Mouse (Mus musculus) intestine, embryonic 16.5 days (tissue): ENCODE results near the gene Gm49366. TPM values are rescaled to one million over a fixed set of nuclear protein-coding genes. Genes with fewer than 3 reads are reported as not detected.
"Not testable (repeated sequence)": the region's sequence is repeated elsewhere in the genome, so short reads cannot be mapped to it uniquely, and the experiment has no call there.

Experiments used
- ATAC-seq: fragments of 200-750 bp; cut with Nextera tagmentation; 2 replicates; pipeline ENCODE4 v1.8.0; 2017; ENCODE audit warnings: moderate TSS enrichment, moderate library complexity
- H3K27ac ChIP-seq: fragments of 300-500 bp; sonication (generic); 2 replicates; pipeline ENCODE4 v1.5.1; 2014; ENCODE audit warnings: mild to moderate bottlenecking, low read length
- H3K27me3 ChIP-seq: fragments of 300-500 bp; sonication (generic); replicated peaks from 2 replicates; pipeline ENCODE4 v1.6.1; 2014; ENCODE audit warnings: low read length, control low read depth, mixed read lengths; ENCODE audit not compliant: control insufficient read depth, insufficient read depth
- H3K36me3 ChIP-seq: fragments of 300-500 bp; sonication (generic); 2 replicates; pipeline ENCODE4 v1.6.1; 2014; ENCODE audit warnings: low read length, control low read depth; ENCODE audit not compliant: control insufficient read depth, insufficient read depth
- H3K4me1 ChIP-seq: fragments of 300-500 bp; sonication (generic); 2 replicates; pipeline ENCODE4 v1.6.1; 2014; ENCODE audit warnings: low read length, control low read depth, mixed read lengths; ENCODE audit not compliant: control insufficient read depth, insufficient read depth
- H3K4me2 ChIP-seq: fragments of 300-500 bp; sonication (generic); 2 replicates; pipeline ENCODE4 v1.6.1; 2014; ENCODE audit warnings: low read depth, low read length, control low read depth
- H3K4me3 ChIP-seq: fragments of 300-500 bp; sonication (generic); 2 replicates; pipeline ENCODE4 v1.5.1; 2014; ENCODE audit warnings: mild to moderate bottlenecking, low read length
- H3K9ac ChIP-seq: fragments of 300-500 bp; sonication (generic); 2 replicates; pipeline ENCODE4 v1.6.1; 2014; ENCODE audit warnings: low read depth, low read length
- H3K9me3 ChIP-seq: fragments of 300-500 bp; sonication (generic); 2 replicates; pipeline ENCODE4 v1.6.1; 2016; ENCODE audit warnings: low read length, control low read depth; ENCODE audit not compliant: control insufficient read depth
- WGBS: fragments of 180-500 bp; shearing (Covaris S2); extraction: QIAGEN DNeasy Blood & Tissue Kit; methylation state at CpG from one replicate; pipeline ENCODE4 v1.1.7; 2014; 5-methylcytosine and 5-hydroxymethylcytosine counted together
- polyA plus RNA-seq: library from polyadenylated mRNA; unstranded; fragments of >200 nt; fragmentation: Nextera tagmentation; extraction: Ambion mirVana; gene quantifications from 2 replicates; pipeline ENCODE4 v1.2.1, GENCODE M21; 2015

Gene Gm49366
- polyA plus RNA-seq, 1 experiment from 2014 or later = not detected

- peak within 1 kb of the TSS; percentile 53 for H3K4me3 ChIP-seq
- peaks cover 15% of the 10 kb centered on the region for H3K4me1 ChIP-seq
- 1% methylated on average over 50 of the region's 70 CpGs for WGBS
- peak within 1 kb of the TSS; percentile 90 for H3K27ac ChIP-seq
- H3K36me3 ChIP-seq, H3K9me3 ChIP-seq, H3K27me3 ChIP-seq: not testable (repeated sequence)
- peak within 1 kb of the TSS; percentile 57 for H3K4me2 ChIP-seq
- ATAC-seq = peak; percentile 99
- H3K9ac ChIP-seq = peak within 1 kb of the TSS; percentile 70
Observed at GRCm38 (mm10) chr12:84009171-84009965, 29.4 kb upstream of the Gm49366 start, which contains the start of gene Acot1. Gene Acot1, plus strand, starts transcription at chr12:84009490.

DNA sequence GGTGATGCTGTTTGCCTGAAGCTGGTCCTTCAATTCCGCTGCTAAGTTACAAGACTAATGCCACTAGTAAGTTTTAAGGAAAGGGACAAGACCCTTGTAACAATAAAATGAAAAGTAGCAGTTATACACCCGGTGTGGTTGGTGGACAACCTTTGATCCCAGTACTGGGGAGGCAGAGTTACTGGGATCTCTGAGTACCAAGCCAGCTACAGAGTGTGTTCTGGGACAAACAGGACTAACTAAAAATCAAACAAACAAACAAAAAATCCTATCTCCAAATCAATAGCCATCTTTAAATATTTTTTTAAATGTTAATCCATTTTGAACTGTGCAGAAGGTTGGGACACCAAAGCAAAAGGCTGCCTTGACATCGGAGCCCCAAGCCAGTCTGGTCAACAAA is 28.5 kb upstream of the Gm49366 start:
- Histone ChIP-seq H3K36me3 (no peaks in the 10 kb centered on the region), H3K9ac (peak overlapping the region; percentile 70), H3K9me3 (no peaks in the 10 kb centered on the region), H3K27me3 (no peaks in the 10 kb centered on the region), H3K4me1 (peaks cover 15% of the 10 kb centered on the region), H3K27ac (no peak overlapping the region), H3K4me2 (peak overlapping the region; percentile 57), H3K4me3 (peak overlapping the region; percentile 53)
- WGBS = 70% methylated on average over 3 of the region's 3 CpGs
- ATAC-seq = no peak

- Histone ChIP-seq H3K27ac (0 out of 2 replicates have a peak overlapping the region, but pooled peaks have one; percentile 2), H3K27me3 (no peaks in the 10 kb centered on the region), H3K4me2 (peak overlapping the region; percentile 57), H3K4me3 (peak overlapping the region; percentile 53), H3K9ac (peak overlapping the region; percentile 30), H3K36me3 (no peaks in the 10 kb centered on the region), H3K9me3 (no peaks in the 10 kb centered on the region), H3K4me1 (peaks cover 15% of the 10 kb centered on the region)
- 0 out of 2 replicates have a peak, but pooled peaks have one; percentile 15 for ATAC-seq
- 49% methylated on average over 12 of the region's 12 CpGs for WGBS
Observed at GRCm38 (mm10) chr12:84011251-84012040, 27.3 kb upstream of the Gm49366 start.

GRCm38 (mm10) chr12:84013130-84013529 is 25.6 kb upstream of the Gm49366 start:
- H3K27ac ChIP-seq = no peak overlapping the region
- WGBS = 70% methylated on average over 6 of the region's 6 CpGs
- no peaks in the 10 kb centered on the region for H3K36me3 ChIP-seq
- no peaks in the 10 kb centered on the region for H3K9me3 ChIP-seq
- H3K9ac ChIP-seq = no peak overlapping the region
- H3K4me3 ChIP-seq = no peak overlapping the region
- no peaks in the 10 kb centered on the region for H3K27me3 ChIP-seq
- ATAC-seq = no peak
- peaks cover 15% of the 10 kb centered on the region for H3K4me1 ChIP-seq
- H3K4me2 ChIP-seq = no peak overlapping the region

DNA sequence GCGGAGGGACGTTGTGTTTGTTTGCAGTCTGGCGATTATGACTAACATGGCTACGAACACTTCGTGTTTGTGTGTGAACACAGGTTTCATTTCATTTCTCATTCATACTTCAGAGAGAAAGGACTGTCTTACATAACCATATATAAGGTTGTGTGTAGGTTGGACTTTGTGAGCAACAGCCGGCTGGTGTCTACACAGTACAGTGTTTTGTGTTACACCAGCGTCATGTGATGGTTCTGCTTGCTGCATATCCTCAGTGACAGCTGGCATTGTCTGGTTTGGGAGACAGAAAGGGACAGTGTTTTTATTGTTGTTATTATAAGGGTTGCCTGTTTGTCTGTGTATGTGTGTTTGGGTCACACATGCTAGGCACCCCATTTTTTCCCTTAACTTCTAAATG is 25.0 kb upstream of the Gm49366 start:
- Histone ChIP-seq H3K27me3 (no peaks in the 10 kb centered on the region), H3K9me3 (no peaks in the 10 kb centered on the region), H3K9ac (no peak overlapping the region), H3K4me2 (no peak overlapping the region), H3K27ac (no peak overlapping the region), H3K36me3 (no peaks in the 10 kb centered on the region), H3K4me3 (no peak overlapping the region), H3K4me1 (peaks cover 12% of the 10 kb centered on the region)
- no peak for ATAC-seq
- WGBS = 89% methylated on average over 7 of the region's 7 CpGs

DNA sequence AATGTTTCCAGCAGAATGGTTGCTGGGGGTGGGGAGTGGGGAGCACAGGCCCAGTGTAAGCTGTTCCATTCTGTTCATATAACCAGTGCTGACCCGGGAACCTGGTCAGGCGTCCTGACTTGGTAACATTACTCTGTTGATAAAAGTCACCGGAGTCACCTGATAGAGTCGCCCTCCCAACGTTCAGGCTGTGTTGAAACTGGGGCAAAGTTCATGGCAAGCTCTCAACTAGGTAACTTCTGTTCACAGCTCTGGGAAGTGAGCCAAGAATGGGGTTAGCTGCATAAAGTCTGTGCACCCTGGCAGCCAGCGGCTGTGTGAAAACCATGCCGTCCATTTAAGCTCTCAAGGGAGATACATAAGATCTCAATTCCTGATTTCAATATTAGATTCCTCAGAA is 18.2 kb upstream of the Gm49366 start:
- H3K27ac ChIP-seq = peak overlapping the region; percentile 61; the same call in 1 of the 2 replicates
- H3K4me3 ChIP-seq, H3K36me3 ChIP-seq, H3K27me3 ChIP-seq, H3K4me1 ChIP-seq, H3K9ac ChIP-seq, H3K9me3 ChIP-seq, H3K4me2 ChIP-seq: not testable (repeated sequence)
- ATAC-seq = peak; percentile 88
- 27% methylated on average over 7 of the region's 7 CpGs for WGBS

- H3K27ac ChIP-seq, H3K36me3 ChIP-seq, H3K9me3 ChIP-seq, H3K4me3 ChIP-seq, H3K9ac ChIP-seq, H3K4me2 ChIP-seq, H3K4me1 ChIP-seq, ATAC-seq, H3K27me3 ChIP-seq: not testable (repeated sequence)
- 90% methylated on average over 4 of the region's 4 CpGs for WGBS
Observed at GRCm38 (mm10) chr12:84022266-84022665, 16.5 kb upstream of the Gm49366 start.

GRCm38 (mm10) chr12:84023052-84023745 is 15.5 kb upstream of the Gm49366 start:
- ATAC-seq = peak; percentile 72
- Histone ChIP-seq H3K9me3 (no peaks in the 10 kb centered on the region), H3K27me3 (no peaks in the 10 kb centered on the region)

GRCm38 (mm10) chr12:84025888-84026287 is 12.8 kb upstream of the Gm49366 start:
- H3K9ac ChIP-seq = no peak overlapping the region
- no peaks in the 10 kb centered on the region for H3K36me3 ChIP-seq
- no peaks in the 10 kb centered on the region for H3K27me3 ChIP-seq
- H3K4me3 ChIP-seq = no peak overlapping the region
- ATAC-seq = no peak
- H3K4me1 ChIP-seq = 0 out of 2 replicates have a peak, but pooled peaks cover 5% of the 10 kb centered on the region
- H3K9me3 ChIP-seq = no peaks in the 10 kb centered on the region
- WGBS = 89% methylated on average over 7 of the region's 7 CpGs
- H3K4me2 ChIP-seq = no peak overlapping the region
- no peak overlapping the region for H3K27ac ChIP-seq

More at GRCm38 (mm10) chr12:84023052-84023745, 15.5 kb upstream of the Gm49366 start:
- no peak overlapping the region for H3K4me3 ChIP-seq
- no peaks in the 10 kb centered on the region for H3K36me3 ChIP-seq
- no peak overlapping the region for H3K4me2 ChIP-seq
- 73% methylated on average over 9 of the region's 9 CpGs for WGBS
- no peak overlapping the region for H3K9ac ChIP-seq
- H3K4me1 ChIP-seq = 0 out of 2 replicates have a peak, but pooled peaks cover 5% of the 10 kb centered on the region
- H3K27ac ChIP-seq = 0 out of 2 replicates have a peak overlapping the region, but pooled peaks have one; percentile 27
